In genomic region chr8:115581940-115582517, GRCm38 (mm10) we compare ENCODE assay signal across 24 mouse cellular contexts.
A peak's percentile ranks its signal among the peaks of the same experiment; 100 is the strongest.
DNase-seq lines count a peak whose midpoint lies in the region; ATAC-seq lines count a peak whose summit lies in the region.
"Had no signal": no experiment of that assay in that cellular context is flagged by ENCODE, and none has a peak within 500 bp of the region (broad histone marks: within the 10 kb centered on the region; RNA-seq: fewer than 3 reads in every experiment).

No protein-coding gene starts in this region.

- WGBS in embryonic facial prominence, embryonic 14.5 days = 68% methylated on average over 6 of the region's 6 CpGs
- WGBS in embryonic facial prominence, embryonic 10.5 days = 84% methylated on average over 6 of the region's 6 CpGs

- H3K27ac ChIP-seq in embryonic facial prominence, embryonic 14.5 days (replicated peaks; ENCODE audit: low read depth, low read length) = no peak overlapping the region
- no peak overlapping the region for H3K27ac ChIP-seq in embryonic facial prominence, embryonic 10.5 days (replicated peaks)
- H3K27ac ChIP-seq: embryonic facial prominence, embryonic 15.5 days; hindbrain, embryonic 14.5 days; limb, embryonic 13.5 days had no signal

- peak; percentile 41 for DNase-seq in embryonic facial prominence, embryonic 14.5 days (ENCODE audit: low spot score)
- no peak for DNase-seq in embryonic facial prominence, embryonic 10.5 days (ENCODE audit: low spot score)
- DNase-seq in heart, adult 8-10 months (ENCODE audit: low spot score) = peak; percentile 25
- no peak for DNase-seq in heart, postnatal 4 days
- DNase-seq in right cerebral cortex, postnatal 10 days (ENCODE audit: low spot score in 2 of 2) = peak; percentile 41 to 44
- DNase-seq in right cerebral cortex, postnatal 4 days = no peak
- no peak for DNase-seq in embryo, embryonic 11 days
- DNase-seq: adrenal gland, postnatal 14 days; cerebellum, adult 8-10 months; forebrain, postnatal 0 days; gastrocnemius, postnatal 25 days; kidney, adult 9 months; kidney, postnatal 25 days; lung, postnatal 10 days; retina, postnatal 1 day; thymus, postnatal 14 days had no signal

- H3K9ac ChIP-seq in embryonic facial prominence, embryonic 14.5 days (ENCODE audit: low read depth, low read length) = no peak overlapping the region
- H3K9ac ChIP-seq: embryonic facial prominence, embryonic 15.5 days; forebrain, postnatal 0 days; hindbrain, embryonic 14.5 days; limb, embryonic 13.5 days had no signal

- no peaks in the 10 kb centered on the region for H3K27me3 ChIP-seq in embryonic facial prominence, embryonic 14.5 days (replicated peaks; ENCODE audit: control insufficient read depth, insufficient read depth, low read length)
- H3K27me3 ChIP-seq in embryonic facial prominence, embryonic 10.5 days (replicated peaks; ENCODE audit: low read depth, poor library complexity, severe bottlenecking) = no peaks in the 10 kb centered on the region
- H3K27me3 ChIP-seq: embryonic facial prominence, embryonic 15.5 days; limb, embryonic 13.5 days; Patski had no signal

- ATAC-seq in embryonic facial prominence, embryonic 14.5 days (ENCODE audit: low read depth) = no peak
- peak; percentile 67 for ATAC-seq in megakaryocyte, adult 5-6 weeks (ENCODE audit: poor library complexity, severe bottlenecking)
- ATAC-seq: activated CD4-positive, CD25-positive, alpha-beta regulatory T cell, adult 4 months; CD4-positive, CD25-positive, alpha-beta regulatory T cell, adult 4 months; forebrain, postnatal 0 days; midbrain, embryonic 16.5 days; Patski had no signal

- H3K4me1 ChIP-seq in embryonic facial prominence, embryonic 14.5 days (ENCODE audit: control insufficient read depth, insufficient read depth, low read length) = no peaks in the 10 kb centered on the region
- no peaks in the 10 kb centered on the region for H3K4me1 ChIP-seq in embryonic facial prominence, embryonic 10.5 days
- H3K4me1 ChIP-seq: embryonic facial prominence, embryonic 15.5 days had no signal

- no peak overlapping the region for H3K4me2 ChIP-seq in embryonic facial prominence, embryonic 14.5 days (ENCODE audit: low read depth, low read length)
- H3K4me2 ChIP-seq: embryonic facial prominence, embryonic 15.5 days; hindbrain, embryonic 14.5 days; limb, embryonic 13.5 days had no signal

- H3K36me3 ChIP-seq in embryonic facial prominence, embryonic 14.5 days (ENCODE audit: control insufficient read depth, insufficient read depth, low read length) = no peaks in the 10 kb centered on the region
- H3K36me3 ChIP-seq in embryonic facial prominence, embryonic 10.5 days (replicated peaks) = no peaks in the 10 kb centered on the region
- H3K36me3 ChIP-seq: embryonic facial prominence, embryonic 15.5 days; limb, embryonic 13.5 days had no signal

- no peaks in the 10 kb centered on the region for H3K9me3 ChIP-seq in embryonic facial prominence, embryonic 14.5 days (ENCODE audit: control insufficient read depth, low read length)
- no peaks in the 10 kb centered on the region for H3K9me3 ChIP-seq in embryonic facial prominence, embryonic 10.5 days
- H3K9me3 ChIP-seq: embryonic facial prominence, embryonic 15.5 days; limb, embryonic 13.5 days had no signal

- no peak overlapping the region for H3K4me3 ChIP-seq in embryonic facial prominence, embryonic 14.5 days (ENCODE audit: low read depth, low read length)
- H3K4me3 ChIP-seq in embryonic facial prominence, embryonic 10.5 days = no peak overlapping the region
- H3K4me3 ChIP-seq: embryonic facial prominence, embryonic 15.5 days; limb, embryonic 13.5 days had no signal

Comparison
In these comparisons a context has a peak if more than half of its experiments do, and no peak if none do; other contexts are left out.
1. DNase-seq: peak in embryonic facial prominence, embryonic 14.5 days (single experiment), heart, adult 8-10 months (single experiment) and right cerebral cortex, postnatal 10 days (2 of 2); none in embryonic facial prominence, embryonic 10.5 days (single experiment), heart, postnatal 4 days (single experiment), right cerebral cortex, postnatal 4 days (single experiment) and embryo, embryonic 11 days (single experiment).